Mouse (Mus musculus) megakaryocyte, embryonic 14.5 days (primary cell): Measurements from ENCODE around the gene Fbxw4. TPM values are rescaled to one million over a fixed set of nuclear protein-coding genes. Genes with fewer than 3 reads are reported as not detected.

ENCODE experiments used
- H3K27me3 ChIP-seq: replicated peaks from 2 replicates; pipeline ENCODE3; 2012; ENCODE audit warnings: inconsistent platforms
- H3K36me3 ChIP-seq: replicated peaks from 2 replicates; pipeline ENCODE3; 2012; ENCODE audit warnings: low read length, inconsistent platforms, mixed read lengths
- H3K4me1 ChIP-seq: 2 replicates; pipeline ENCODE4 v1.6.1; 2012; ENCODE audit warnings: inconsistent platforms
- H3K4me3 ChIP-seq: replicated peaks from 2 replicates; pipeline ENCODE3; 2012; ENCODE audit warnings: moderate library complexity, mild to moderate bottlenecking, inconsistent platforms
- H3K9me3 ChIP-seq: 2 replicates; pipeline ENCODE4 v1.6.1; 2012; ENCODE audit warnings: inconsistent platforms
- FLI1 ChIP-seq: IDR thresholded peaks from 2 replicates; pipeline ENCODE4 v1.6.1; 2012; ENCODE audit warnings: low read length, inconsistent platforms, mixed read lengths
- GATA1 ChIP-seq: IDR thresholded peaks from 3 replicates; pipeline ENCODE4 v1.6.1; 2012; ENCODE audit warnings: mixed read lengths, low read length, inconsistent platforms, borderline replicate concordance
- polyA plus RNA-seq: library from polyadenylated mRNA; stranded (reverse); fragments of >175 nt; gene quantifications from 2 replicates; pipeline ENCODE4 v1.2.3, GENCODE M21; 2012; ENCODE audit warnings: low replicate concordance; ENCODE audit not compliant: insufficient read depth

The Fbxw4 gene
- polyA plus RNA-seq, 1 experiment, result 14.3 TPM

DNA sequence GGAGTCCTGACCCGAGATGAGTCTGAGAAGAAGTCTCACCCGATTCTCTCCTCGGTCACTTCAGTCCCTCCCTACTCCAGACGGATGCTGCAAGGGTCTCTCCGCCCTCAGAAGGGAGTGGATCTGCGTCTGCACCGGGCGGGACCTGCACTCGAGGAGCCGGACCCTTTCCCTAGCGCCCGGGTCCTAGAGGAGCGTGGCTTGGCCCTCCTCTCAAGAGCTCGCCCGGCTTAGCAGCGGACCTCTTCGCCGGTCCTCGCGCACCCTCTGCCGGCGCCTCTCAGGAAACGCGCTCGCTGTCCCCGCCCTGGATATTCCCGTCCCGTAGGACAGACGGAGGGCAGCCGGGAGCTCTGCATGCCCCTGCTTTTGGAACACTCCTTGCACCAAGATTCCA lies 115.2 kb downstream of the Fbxw4 start:
- Histone ChIP-seq H3K9me3 (no peaks in the 10 kb centered on the region), H3K36me3 (no peaks in the 10 kb centered on the region), H3K4me1 (peaks cover 54% of the 10 kb centered on the region), H3K27me3 (peaks cover 82% of the 10 kb centered on the region), H3K4me3 (peak overlapping the region; percentile 92)
- TF ChIP-seq GATA1 (no peak), FLI1 (no peak)

DNA sequence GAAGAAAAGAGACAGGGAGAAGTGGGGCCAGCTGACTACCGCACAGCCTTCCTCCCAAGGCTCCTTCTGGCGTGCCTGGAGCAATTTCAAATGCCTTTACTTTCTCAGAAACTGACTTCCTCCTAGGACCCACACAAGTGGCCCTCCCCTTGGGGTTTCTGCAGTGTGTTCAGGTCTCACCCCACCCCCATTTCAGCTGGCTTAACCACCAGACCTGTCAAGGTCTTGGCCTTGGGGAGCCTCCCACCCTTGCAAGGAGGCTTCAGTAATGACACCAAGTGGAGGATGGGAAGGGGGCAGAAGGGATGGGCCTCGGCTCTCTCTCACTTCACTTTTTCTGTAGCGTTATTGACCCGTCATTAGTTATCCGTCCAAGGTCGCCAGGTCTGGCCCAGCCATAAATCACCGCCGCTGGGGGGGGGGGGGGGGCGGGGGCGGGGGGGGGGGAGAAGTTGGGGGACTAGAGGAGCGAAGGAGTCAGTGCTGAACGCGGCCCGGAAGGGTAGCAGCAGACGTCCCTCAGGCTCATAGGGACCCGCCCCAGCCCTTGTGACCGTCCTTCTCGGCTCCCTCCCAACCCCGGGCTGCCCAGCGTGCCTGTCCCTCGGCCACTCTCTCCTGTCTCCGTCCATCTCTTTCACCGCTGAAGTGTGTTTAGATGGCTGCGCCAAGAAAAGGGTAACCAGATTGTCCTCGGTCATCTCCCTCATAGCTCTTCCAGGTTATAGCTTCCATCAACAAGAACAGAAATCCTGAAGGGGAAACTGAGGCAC lies 115.8 kb downstream of the Fbxw4 start:
- H3K36me3 ChIP-seq, result no peaks in the 10 kb centered on the region
- H3K4me3 ChIP-seq, result peak overlapping the region; percentile 92
- TF ChIP-seq FLI1 (no peak), GATA1 (no peak)
- H3K9me3 ChIP-seq, result no peaks in the 10 kb centered on the region
- H3K27me3 ChIP-seq, result peaks cover 85% of the 10 kb centered on the region
- peaks cover 48% of the 10 kb centered on the region for H3K4me1 ChIP-seq

- Histone ChIP-seq H3K36me3 (no peaks in the 10 kb centered on the region), H3K9me3 (no peaks in the 10 kb centered on the region), H3K4me3 (peak overlapping the region; percentile 91), H3K4me1 (peaks cover 45% of the 10 kb centered on the region), H3K27me3 (peaks cover 76% of the 10 kb centered on the region)
- no peak for TF ChIP-seq GATA1
- no peak for TF ChIP-seq FLI1
These were observed 118.1 kb downstream of the Fbxw4 start for GRCm38 (mm10) chr19:45542061-45542460.

GRCm38 (mm10) chr19:45541409-45542041 lies 118.6 kb downstream of the Fbxw4 start:
- TF ChIP-seq GATA1, result no peak
- TF ChIP-seq FLI1, result no peak
- Histone ChIP-seq H3K4me3 (peak overlapping the region; percentile 91), H3K36me3 (no peaks in the 10 kb centered on the region), H3K4me1 (peaks cover 45% of the 10 kb centered on the region), H3K9me3 (no peaks in the 10 kb centered on the region), H3K27me3 (peaks cover 72% of the 10 kb centered on the region)

DNA sequence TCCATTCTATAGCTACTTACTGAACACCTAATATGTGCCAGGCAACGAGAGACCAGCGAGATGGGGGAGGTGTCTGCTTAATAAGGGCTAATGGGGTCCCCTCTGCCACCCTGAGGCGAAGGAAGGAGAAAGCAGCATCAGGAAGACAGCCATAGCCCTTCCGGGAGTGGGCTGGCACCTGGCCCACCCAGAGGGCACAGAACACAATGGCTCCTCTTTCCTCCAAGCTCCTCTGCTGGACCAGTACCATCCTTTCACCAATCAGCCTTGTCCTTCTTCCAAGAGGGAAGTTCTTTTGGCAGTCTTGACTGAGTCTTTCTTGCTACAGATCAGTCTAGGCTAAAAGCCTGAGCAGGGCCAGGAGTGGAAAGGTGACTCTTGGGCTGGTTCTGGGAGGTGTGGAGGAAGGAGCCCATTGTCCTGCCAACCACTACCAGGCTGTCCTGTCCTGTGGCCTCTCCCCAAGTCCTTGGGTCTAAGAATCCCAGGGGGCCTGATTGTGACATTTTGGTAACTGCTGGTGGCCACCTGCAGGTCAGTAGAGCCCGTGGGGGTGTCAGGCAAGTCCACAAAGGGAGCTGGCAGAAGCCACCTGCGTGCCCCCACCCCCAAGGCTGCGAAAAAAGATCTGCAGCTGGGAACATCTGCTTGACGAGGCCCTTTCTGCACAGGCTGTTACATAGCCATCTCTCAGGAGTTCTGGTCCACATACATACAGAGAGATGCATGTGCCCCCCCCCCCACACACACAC lies 119.3 kb downstream of the Fbxw4 start:
- TF ChIP-seq FLI1 (no peak), GATA1 (no peak)
- Histone ChIP-seq H3K4me3 (no peak overlapping the region), H3K9me3 (no peaks in the 10 kb centered on the region), H3K27me3 (peaks cover 71% of the 10 kb centered on the region), H3K4me1 (peaks cover 45% of the 10 kb centered on the region), H3K36me3 (no peaks in the 10 kb centered on the region)

GRCm38 (mm10) chr19:45537505-45537904 lies 122.6 kb downstream of the Fbxw4 start:
- Histone ChIP-seq H3K27me3 (peaks cover 51% of the 10 kb centered on the region), H3K4me3 (no peak overlapping the region), H3K4me1 (peaks cover 22% of the 10 kb centered on the region), H3K9me3 (no peaks in the 10 kb centered on the region), H3K36me3 (no peaks in the 10 kb centered on the region)
- TF ChIP-seq GATA1 (no peak), FLI1 (no peak)

GRCm38 (mm10) chr19:45535929-45536328 lies 124.2 kb downstream of the Fbxw4 start:
- no peak overlapping the region for H3K4me3 ChIP-seq
- peaks cover 40% of the 10 kb centered on the region for H3K27me3 ChIP-seq
- H3K9me3 ChIP-seq, result no peaks in the 10 kb centered on the region
- H3K36me3 ChIP-seq, result peaks cover 2% of the 10 kb centered on the region
- H3K4me1 ChIP-seq, result peaks cover 11% of the 10 kb centered on the region
- TF ChIP-seq GATA1, result no peak
- no peak for TF ChIP-seq FLI1

DNA sequence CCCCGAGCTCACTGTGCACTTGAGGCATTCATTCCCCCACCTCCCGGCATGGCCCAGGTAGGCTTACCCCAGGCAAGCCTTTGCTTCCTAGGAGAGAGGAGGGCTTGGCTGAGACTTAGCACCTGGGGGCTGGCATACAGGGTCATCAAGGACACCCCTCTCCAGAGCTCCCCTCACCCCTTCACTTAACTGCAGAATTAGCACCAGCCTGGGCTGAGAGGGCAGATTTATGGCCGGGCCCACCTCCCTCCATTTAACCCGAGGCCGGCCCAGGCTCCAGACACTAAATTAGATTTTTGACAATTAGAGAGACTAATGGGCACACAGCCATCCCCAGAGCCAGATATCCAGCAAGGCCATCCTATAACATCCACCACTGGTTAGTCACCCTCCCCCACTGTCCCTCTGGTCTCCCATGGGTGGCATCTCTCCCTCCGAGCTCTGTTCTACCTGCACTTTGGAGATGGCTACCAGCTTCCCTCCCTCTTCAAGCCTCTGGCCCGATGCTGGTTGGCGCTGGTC lies 124.8 kb downstream of the Fbxw4 start:
- peaks cover 9% of the 10 kb centered on the region for H3K36me3 ChIP-seq
- H3K9me3 ChIP-seq, result no peaks in the 10 kb centered on the region
- peaks cover 17% of the 10 kb centered on the region for H3K4me1 ChIP-seq
- peaks cover 35% of the 10 kb centered on the region for H3K27me3 ChIP-seq
- H3K4me3 ChIP-seq, result no peak overlapping the region
- TF ChIP-seq FLI1, result no peak

DNA sequence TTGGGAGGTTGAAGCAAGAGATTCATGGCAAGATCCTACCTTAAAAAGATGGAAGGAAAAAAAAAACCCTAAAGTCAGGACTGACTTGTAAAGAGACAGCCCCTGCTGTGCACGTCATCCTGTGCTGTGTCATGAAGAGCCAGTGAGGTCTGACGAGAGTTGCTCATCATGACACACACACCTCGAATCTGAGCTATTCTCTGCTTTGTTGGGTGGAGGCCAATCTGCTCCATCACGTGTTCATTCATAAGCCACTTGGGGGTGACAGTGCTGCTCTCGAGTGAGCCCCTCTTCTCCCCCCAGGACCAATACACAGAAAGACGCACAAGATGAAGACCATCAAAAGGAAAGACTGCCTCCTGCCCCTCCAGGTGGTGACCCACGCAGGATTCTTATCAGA lies 126.5 kb downstream of the Fbxw4 start:
- H3K4me1 ChIP-seq, result peaks cover 27% of the 10 kb centered on the region
- H3K4me3 ChIP-seq, result no peak overlapping the region
- no peaks in the 10 kb centered on the region for H3K9me3 ChIP-seq
- TF ChIP-seq GATA1 (no peak), FLI1 (no peak)
- H3K36me3 ChIP-seq, result peaks cover 25% of the 10 kb centered on the region
- peaks cover 24% of the 10 kb centered on the region for H3K27me3 ChIP-seq
